Mouse (Mus musculus) brain, embryonic 14.5 days (tissue): ENCODE data around the gene Myo1h.

ENCODE experiments used
- CTCF ChIP-seq: fragments of 200-500 bp; IDR thresholded peaks from 2 replicates; pipeline ENCODE4 v1.5.1; 2012; ENCODE audit warnings: inconsistent platforms, mild to moderate bottlenecking, moderate library complexity, borderline replicate concordance; ENCODE audit not compliant: insufficient read depth, insufficient read length; ENCODE audit errors: extremely low read depth
- POLR2A ChIP-seq: fragments of 200-500 bp; IDR thresholded peaks from 2 replicates; pipeline ENCODE4 v1.6.1; 2012; ENCODE audit warnings: mild to moderate bottlenecking, inconsistent platforms, borderline replicate concordance; ENCODE audit not compliant: poor library complexity, insufficient read depth, insufficient read length, severe bottlenecking; ENCODE audit errors: extremely low read depth

- no peak for TF ChIP-seq POLR2A
- TF ChIP-seq CTCF: no peak
Measured at GRCm38 (mm10) chr5:114284604-114285397, 4.2 kb upstream of the Myo1h start.
